Mouse (Mus musculus): ENCODE measurements around the gene Pmm1. TPM values are rescaled to one million over a fixed set of nuclear protein-coding genes. Genes with fewer than 3 reads are reported as not detected.
"Not testable (repeated sequence)": the region's sequence is repeated elsewhere in the genome, so short reads cannot be mapped to it uniquely, and the experiment has no call there.

The Pmm1 gene
- polyA plus RNA-seq, 1 experiment from 2014 or later, result 40.6 TPM

GRCm38 (mm10) chr15:81917201-81917600, 43.5 kb downstream of the Pmm1 start:
- Histone ChIP-seq H3K4me1 (replicated peaks; ENCODE audit: control insufficient read depth, insufficient read depth, low read length) (peaks cover 12% of the 10 kb centered on the region), H3K36me3 (ENCODE audit: control insufficient read depth, insufficient read depth, low read length) (peaks cover 45% of the 10 kb centered on the region), H3K4me3 (ENCODE audit: low read depth, low read length) (no peak overlapping the region), H3K27me3 (replicated peaks; ENCODE audit: control insufficient read depth, insufficient read depth, low read length) (no peaks in the 10 kb centered on the region), H3K4me2 (no peak overlapping the region), H3K27ac (ENCODE audit: low read depth, low read length) (no peak overlapping the region), H3K9ac (ENCODE audit: low read depth, low read length) (no peak overlapping the region), H3K9me3 (ENCODE audit: control insufficient read depth, low read length) (no peaks in the 10 kb centered on the region)
- no peak for ATAC-seq (replicated peaks; ENCODE audit: low FRiP score)
- no peak for DNase-seq (ENCODE audit: low spot score)
- WGBS, result 90% methylated on average over 12 of the region's 12 CpGs

DNA sequence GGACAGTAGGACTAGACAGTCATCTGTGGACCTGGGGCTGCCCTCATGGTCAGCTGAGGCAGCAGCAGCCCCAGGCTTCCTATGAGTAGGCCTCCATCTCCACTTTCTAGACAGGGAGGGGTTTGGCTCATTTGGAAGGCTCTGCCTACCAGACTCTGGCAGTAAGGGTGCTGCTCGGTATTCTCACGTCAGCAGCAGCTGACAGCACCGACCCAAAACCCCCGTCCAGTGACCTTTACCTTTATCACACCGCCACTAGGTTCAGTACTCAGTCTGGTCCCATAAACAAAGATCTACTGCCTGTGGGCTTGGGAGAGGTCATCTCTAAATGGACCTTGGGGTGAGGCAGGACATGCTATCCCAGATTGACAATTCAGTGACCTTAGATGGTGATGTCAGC, 45.1 kb downstream of the Pmm1 start:
- no peak overlapping the region for H3K9ac ChIP-seq (ENCODE audit: low read depth, low read length)
- H3K27ac ChIP-seq (ENCODE audit: low read depth, low read length), result peak overlapping the region; percentile 48; the same call in 1 of the 2 replicates
- no peaks in the 10 kb centered on the region for H3K27me3 ChIP-seq (replicated peaks; ENCODE audit: control insufficient read depth, insufficient read depth, low read length)
- 76% methylated on average over 5 of the region's 5 CpGs for WGBS
- no peaks in the 10 kb centered on the region for H3K9me3 ChIP-seq (ENCODE audit: control insufficient read depth, low read length)
- peaks cover 58% of the 10 kb centered on the region for H3K36me3 ChIP-seq (ENCODE audit: control insufficient read depth, insufficient read depth, low read length)
- DNase-seq (ENCODE audit: low spot score), result no peak
- H3K4me3 ChIP-seq (ENCODE audit: low read depth, low read length), result no peak overlapping the region
- no peak for ATAC-seq (replicated peaks; ENCODE audit: low FRiP score)
- no peak overlapping the region for H3K4me2 ChIP-seq
- H3K4me1 ChIP-seq (replicated peaks; ENCODE audit: control insufficient read depth, insufficient read depth, low read length), result peaks cover 12% of the 10 kb centered on the region

- no peak overlapping the region for H3K4me3 ChIP-seq (ENCODE audit: low read depth, low read length)
- H3K4me1 ChIP-seq (replicated peaks; ENCODE audit: control insufficient read depth, insufficient read depth, low read length), result peaks cover 12% of the 10 kb centered on the region
- H3K27me3 ChIP-seq (replicated peaks; ENCODE audit: control insufficient read depth, insufficient read depth, low read length), result no peaks in the 10 kb centered on the region
- peak; percentile 60 for ATAC-seq (replicated peaks; ENCODE audit: low FRiP score)
- WGBS, result 61% methylated on average over 5 of the region's 5 CpGs
- peaks cover 66% of the 10 kb centered on the region for H3K36me3 ChIP-seq (ENCODE audit: control insufficient read depth, insufficient read depth, low read length)
- no peak for DNase-seq (ENCODE audit: low spot score)
- 0 out of 2 replicates have a peak overlapping the region, but pooled peaks have one; percentile 25 for H3K27ac ChIP-seq (ENCODE audit: low read depth, low read length)
- H3K9ac ChIP-seq (ENCODE audit: low read depth, low read length), result no peak overlapping the region
- no peaks in the 10 kb centered on the region for H3K9me3 ChIP-seq (ENCODE audit: control insufficient read depth, low read length)
- peak overlapping the region; percentile 26; the same call in 1 of the 2 replicates for H3K4me2 ChIP-seq
Measured at GRCm38 (mm10) chr15:81914668-81915067, 46.1 kb downstream of the Pmm1 start.

DNA sequence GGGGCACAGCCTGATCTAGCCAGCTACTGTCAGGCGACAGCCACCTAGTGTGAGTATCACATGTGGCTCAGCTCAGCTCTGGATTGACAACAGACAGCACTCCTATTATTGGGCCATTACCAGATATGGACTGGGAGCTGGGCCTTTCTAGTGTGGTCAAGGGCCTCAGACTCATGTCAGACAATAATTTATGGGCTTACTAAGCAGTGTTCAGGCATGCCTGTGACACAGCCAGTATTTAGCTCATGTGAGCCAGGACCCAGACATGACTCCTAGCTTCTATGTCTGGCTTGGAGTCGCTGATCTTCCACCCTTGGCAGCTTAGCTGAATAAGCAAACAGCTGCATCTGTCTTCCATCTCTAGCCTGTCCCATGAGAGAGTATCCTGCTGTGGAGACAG, 48.2 kb downstream of the Pmm1 start:
- Histone ChIP-seq H3K36me3 (ENCODE audit: control insufficient read depth, insufficient read depth, low read length) (peaks cover 75% of the 10 kb centered on the region), H3K9ac (ENCODE audit: low read depth, low read length) (no peak overlapping the region), H3K9me3 (ENCODE audit: control insufficient read depth, low read length) (no peaks in the 10 kb centered on the region), H3K4me2 (no peak overlapping the region), H3K4me1 (replicated peaks; ENCODE audit: control insufficient read depth, insufficient read depth, low read length) (peaks cover 12% of the 10 kb centered on the region), H3K4me3 (ENCODE audit: low read depth, low read length) (no peak overlapping the region), H3K27me3 (replicated peaks; ENCODE audit: control insufficient read depth, insufficient read depth, low read length) (no peaks in the 10 kb centered on the region), H3K27ac (ENCODE audit: low read depth, low read length) (no peak overlapping the region)
- 83% methylated on average over 2 of the region's 2 CpGs for WGBS
- ATAC-seq (replicated peaks; ENCODE audit: low FRiP score), result no peak
- no peak for DNase-seq (ENCODE audit: low spot score)

- H3K4me2 ChIP-seq; DNase-seq (ENCODE audit: low spot score); H3K27ac ChIP-seq (ENCODE audit: low read depth, low read length); H3K9ac ChIP-seq (ENCODE audit: low read depth, low read length); H3K4me1 ChIP-seq (replicated peaks; ENCODE audit: control insufficient read depth, insufficient read depth, low read length); ATAC-seq (replicated peaks; ENCODE audit: low FRiP score); H3K9me3 ChIP-seq (ENCODE audit: control insufficient read depth, low read length); H3K27me3 ChIP-seq (replicated peaks; ENCODE audit: control insufficient read depth, insufficient read depth, low read length); H3K4me3 ChIP-seq (ENCODE audit: low read depth, low read length): not testable (repeated sequence)
- peaks cover 62% of the 10 kb centered on the region for H3K36me3 ChIP-seq (ENCODE audit: control insufficient read depth, insufficient read depth, low read length)
- WGBS, result 86% methylated on average over 4 of the region's 4 CpGs
Measured at GRCm38 (mm10) chr15:81908767-81909166, 52.0 kb downstream of the Pmm1 start.

DNA sequence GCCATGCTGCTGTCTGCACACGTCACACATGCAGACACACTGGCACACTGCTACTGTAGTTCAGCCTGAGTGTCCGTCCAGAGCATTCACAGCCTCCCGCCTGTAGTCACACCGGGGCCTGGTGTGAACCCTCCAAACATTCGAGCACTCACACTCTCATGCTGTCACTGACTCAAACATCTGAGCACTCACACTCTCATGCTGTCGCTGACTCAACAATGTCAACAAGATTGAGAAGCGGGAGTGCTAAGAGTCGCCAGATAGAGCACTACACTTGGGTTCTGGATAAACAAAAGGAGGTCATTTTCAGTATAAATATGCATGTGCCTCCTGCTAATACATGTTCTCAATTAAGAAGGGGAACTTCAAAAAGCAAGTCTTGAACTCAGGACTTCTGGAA, 52.8 kb downstream of the Pmm1 start:
- no peak overlapping the region for H3K4me3 ChIP-seq (ENCODE audit: low read depth, low read length)
- H3K36me3 ChIP-seq (ENCODE audit: control insufficient read depth, insufficient read depth, low read length), result peaks cover 61% of the 10 kb centered on the region
- no peak overlapping the region for H3K9ac ChIP-seq (ENCODE audit: low read depth, low read length)
- WGBS, result 91% methylated on average over 8 of the region's 8 CpGs
- H3K9me3 ChIP-seq (ENCODE audit: control insufficient read depth, low read length), result no peaks in the 10 kb centered on the region
- no peaks in the 10 kb centered on the region for H3K4me1 ChIP-seq (replicated peaks; ENCODE audit: control insufficient read depth, insufficient read depth, low read length)
- H3K4me2 ChIP-seq, result no peak overlapping the region
- ATAC-seq (replicated peaks; ENCODE audit: low FRiP score) (no peak), DNase-seq (ENCODE audit: low spot score) (no peak)
- no peak overlapping the region; the same call in 1 of the 2 replicates for H3K27ac ChIP-seq (ENCODE audit: low read depth, low read length)
- H3K27me3 ChIP-seq (replicated peaks; ENCODE audit: control insufficient read depth, insufficient read depth, low read length), result no peaks in the 10 kb centered on the region

- 39% methylated on average over 2 of the region's 2 CpGs for WGBS
- H3K4me2 ChIP-seq, result no peak overlapping the region
- ATAC-seq (replicated peaks; ENCODE audit: low FRiP score), result no peak
Measured at GRCm38 (mm10) chr15:81904939-81905338, 55.8 kb downstream of the Pmm1 start.

More at GRCm38 (mm10) chr15:81904939-81905338, 55.8 kb downstream of the Pmm1 start:
- no peak for DNase-seq (ENCODE audit: low spot score)
- Histone ChIP-seq H3K4me3 (ENCODE audit: low read depth, low read length) (no peak overlapping the region), H3K27me3 (replicated peaks; ENCODE audit: control insufficient read depth, insufficient read depth, low read length) (no peaks in the 10 kb centered on the region), H3K9me3 (ENCODE audit: control insufficient read depth, low read length) (no peaks in the 10 kb centered on the region), H3K9ac (ENCODE audit: low read depth, low read length) (no peak overlapping the region), H3K4me1 (replicated peaks; ENCODE audit: control insufficient read depth, insufficient read depth, low read length) (no peaks in the 10 kb centered on the region), H3K36me3 (ENCODE audit: control insufficient read depth, insufficient read depth, low read length) (peaks cover 57% of the 10 kb centered on the region), H3K27ac (ENCODE audit: low read depth, low read length) (no peak overlapping the region)

Other genes starting within 250 kb of the Pmm1 start
- 23.4 and 24.2 TPM in 2 replicates for gene Zc3h7b, start 215.9 kb downstream of the Pmm1 start, polyA plus RNA-seq (2014; fragmentation: Nextera tagmentation; extraction: Ambion mirVana)
- gene Rangap1, start 215.4 kb downstream of the Pmm1 start, polyA plus RNA-seq (2014; fragmentation: Nextera tagmentation; extraction: Ambion mirVana), result 134 and 139 TPM in 2 replicates
- gene Tef, start 158.5 kb downstream of the Pmm1 start, polyA plus RNA-seq (2014; fragmentation: Nextera tagmentation; extraction: Ambion mirVana), result 12.0 and 12.6 TPM in 2 replicates
- gene Tob2, start 102.1 kb downstream of the Pmm1 start, polyA plus RNA-seq (2014; fragmentation: Nextera tagmentation; extraction: Ambion mirVana), result 18.3 and 19.3 TPM in 2 replicates
- gene Phf5a, start 89.0 kb downstream of the Pmm1 start, polyA plus RNA-seq (2014; fragmentation: Nextera tagmentation; extraction: Ambion mirVana), result 224 and 237 TPM in 2 replicates
- gene Aco2, start 88.6 kb downstream of the Pmm1 start, polyA plus RNA-seq (2014; fragmentation: Nextera tagmentation; extraction: Ambion mirVana), result 177 and 185 TPM in 2 replicates
- 131 and 134 TPM in 2 replicates for gene Polr3h, start 34.7 kb downstream of the Pmm1 start, polyA plus RNA-seq (2014; fragmentation: Nextera tagmentation; extraction: Ambion mirVana)
- 3.7 and 3.9 TPM in 2 replicates for gene Csdc2, start 24.2 kb downstream of the Pmm1 start, polyA plus RNA-seq (2014; fragmentation: Nextera tagmentation; extraction: Ambion mirVana)
- not detected in 2 replicates for gene 1700029P11Rik, start 19.6 kb upstream of the Pmm1 start, polyA plus RNA-seq (2014; fragmentation: Nextera tagmentation; extraction: Ambion mirVana)
- gene Xrcc6, start 26.9 kb upstream of the Pmm1 start, polyA plus RNA-seq (2014; fragmentation: Nextera tagmentation; extraction: Ambion mirVana), result 133 and 151 TPM in 2 replicates
- 27.4 and 30.3 TPM in 2 replicates for gene Desi1, start 72.9 kb upstream of the Pmm1 start, polyA plus RNA-seq (2014; fragmentation: Nextera tagmentation; extraction: Ambion mirVana)
- 393 and 418 TPM in 2 replicates for gene Snu13, start 86.7 kb upstream of the Pmm1 start, polyA plus RNA-seq (2014; fragmentation: Nextera tagmentation; extraction: Ambion mirVana)
- not detected in 2 replicates for gene 4930407I10Rik, start 98.2 kb upstream of the Pmm1 start, polyA plus RNA-seq (2014; fragmentation: Nextera tagmentation; extraction: Ambion mirVana)
- gene Mei1, start 109.1 kb upstream of the Pmm1 start, polyA plus RNA-seq (2014; fragmentation: Nextera tagmentation; extraction: Ambion mirVana), result not detected in 2 replicates
- 17.1 and 17.5 TPM in 2 replicates for gene Ccdc134, start 167.0 kb upstream of the Pmm1 start, polyA plus RNA-seq (2014; fragmentation: Nextera tagmentation; extraction: Ambion mirVana)
- gene Srebf2, start 186.3 kb upstream of the Pmm1 start, polyA plus RNA-seq (2014; fragmentation: Nextera tagmentation; extraction: Ambion mirVana), result 99.7 and 101 TPM in 2 replicates